Mouse (Mus musculus): ENCODE data around the gene Nedd9. TPM values are rescaled to one million over a fixed set of nuclear protein-coding genes. Genes with fewer than 3 reads are reported as not detected.

The Nedd9 gene
- polyA plus RNA-seq, 1 experiment from 2014 or later = 6.0 TPM

DNA sequence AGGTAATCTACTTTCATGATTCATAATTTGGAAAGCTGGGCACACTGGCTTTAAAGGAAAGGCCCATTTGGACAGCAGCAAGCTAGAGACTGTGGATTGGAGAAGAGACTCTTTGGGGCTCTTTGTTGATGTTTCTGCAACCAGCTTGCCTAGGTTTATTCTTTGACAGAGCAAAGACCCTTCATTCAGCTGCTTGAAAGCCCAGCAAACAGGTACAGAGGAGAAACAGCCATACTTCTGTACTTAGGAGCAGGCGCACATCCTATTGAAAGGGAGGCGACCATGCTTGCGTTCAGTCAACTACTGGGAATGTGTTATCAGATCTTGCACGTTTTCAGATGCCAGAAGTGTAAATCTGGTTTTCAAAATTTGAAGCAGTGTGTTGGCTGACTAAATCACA lies 162.5 kb downstream of the Nedd9 start:
- H3K9ac ChIP-seq (ENCODE audit: low read depth, low read length) = no peak overlapping the region
- no peaks in the 10 kb centered on the region for H3K27me3 ChIP-seq (ENCODE audit: control insufficient read depth, insufficient read depth, low read depth, low read length)

DNA sequence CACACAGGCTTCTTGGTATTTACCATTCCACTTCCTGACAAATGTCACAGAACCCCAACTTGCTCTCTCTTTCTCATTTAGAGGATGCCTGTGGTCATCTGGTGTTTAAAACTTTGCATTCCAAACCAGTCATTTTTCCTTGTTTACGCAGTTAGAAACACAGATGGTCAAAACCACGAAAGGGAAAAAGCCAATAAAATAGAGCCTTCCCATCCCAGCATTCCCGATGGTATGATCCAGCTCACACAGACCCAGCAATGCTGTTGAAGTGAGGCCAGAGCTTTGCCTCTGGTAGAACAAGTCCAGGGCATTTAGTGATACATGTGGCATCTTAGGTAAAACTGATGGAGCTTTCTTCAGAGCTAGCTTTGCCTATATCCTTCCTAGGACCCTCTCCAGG lies 165.7 kb downstream of the Nedd9 start:
- H3K36me3 ChIP-seq (ENCODE audit: control insufficient read depth, insufficient read depth) = no peaks in the 10 kb centered on the region
- H3K9ac ChIP-seq (ENCODE audit: low read depth, low read length) = no peak overlapping the region
- no peaks in the 10 kb centered on the region for H3K4me1 ChIP-seq (ENCODE audit: control insufficient read depth, low read depth, low read length)
- WGBS (ENCODE audit: insufficient replicate concordance) = 44% methylated on average over 3 of the region's 3 CpGs
- H3K27ac ChIP-seq (ENCODE audit: low read length) = no peak overlapping the region
- no peaks in the 10 kb centered on the region for H3K27me3 ChIP-seq (ENCODE audit: control insufficient read depth, insufficient read depth, low read depth, low read length)
- no peak overlapping the region for H3K4me3 ChIP-seq (ENCODE audit: low read depth, low read length)
- no peak overlapping the region for H3K4me2 ChIP-seq (ENCODE audit: low read depth, low read length)
- no peak for ATAC-seq (ENCODE audit: low read depth)
- no peaks in the 10 kb centered on the region for H3K9me3 ChIP-seq (replicated peaks; ENCODE audit: control insufficient read depth, low read length)

More for the DNA sequence above, 162.5 kb downstream of the Nedd9 start:
- no peak overlapping the region for H3K27ac ChIP-seq (ENCODE audit: low read length)
- ATAC-seq (ENCODE audit: low read depth) = no peak
- WGBS (ENCODE audit: insufficient replicate concordance) = 60% methylated on average over 4 of the region's 4 CpGs
- no peak overlapping the region for H3K4me2 ChIP-seq (ENCODE audit: low read depth, low read length)
- H3K4me3 ChIP-seq (ENCODE audit: low read depth, low read length) = no peak overlapping the region
- H3K36me3 ChIP-seq (ENCODE audit: control insufficient read depth, insufficient read depth) = no peaks in the 10 kb centered on the region
- no peaks in the 10 kb centered on the region for H3K4me1 ChIP-seq (ENCODE audit: control insufficient read depth, low read depth, low read length)
- no peaks in the 10 kb centered on the region for H3K9me3 ChIP-seq (replicated peaks; ENCODE audit: control insufficient read depth, low read length)

DNA sequence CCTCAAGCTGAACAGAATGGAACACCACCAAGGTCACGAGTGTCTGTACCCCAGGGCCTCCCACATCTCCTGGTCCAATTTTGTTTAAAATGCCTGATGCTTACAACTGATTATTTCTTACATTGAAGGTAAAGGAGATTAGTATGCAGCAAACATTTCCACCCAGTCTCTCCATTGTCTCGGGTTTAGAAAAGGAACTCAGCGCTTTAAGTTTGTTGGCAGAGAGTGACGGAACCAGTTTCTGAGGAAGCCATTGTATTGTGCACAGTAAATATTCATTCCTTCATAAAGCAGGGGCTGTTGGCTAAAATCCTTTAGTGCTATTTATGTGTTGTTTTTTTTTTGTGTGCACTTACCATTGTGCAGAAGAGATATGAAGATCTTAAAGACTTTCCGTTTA lies 166.4 kb downstream of the Nedd9 start:
- ATAC-seq (ENCODE audit: low read depth) = no peak
- Histone ChIP-seq H3K4me2 (ENCODE audit: low read depth, low read length) (no peak overlapping the region), H3K4me3 (ENCODE audit: low read depth, low read length) (no peak overlapping the region), H3K27me3 (ENCODE audit: control insufficient read depth, insufficient read depth, low read depth, low read length) (no peaks in the 10 kb centered on the region), H3K27ac (ENCODE audit: low read length) (no peak overlapping the region), H3K9ac (ENCODE audit: low read depth, low read length) (no peak overlapping the region), H3K4me1 (ENCODE audit: control insufficient read depth, low read depth, low read length) (no peaks in the 10 kb centered on the region), H3K9me3 (replicated peaks; ENCODE audit: control insufficient read depth, low read length) (no peaks in the 10 kb centered on the region), H3K36me3 (ENCODE audit: control insufficient read depth, insufficient read depth) (no peaks in the 10 kb centered on the region)
- WGBS (ENCODE audit: insufficient replicate concordance) = 66% methylated on average over 5 of the region's 5 CpGs

DNA sequence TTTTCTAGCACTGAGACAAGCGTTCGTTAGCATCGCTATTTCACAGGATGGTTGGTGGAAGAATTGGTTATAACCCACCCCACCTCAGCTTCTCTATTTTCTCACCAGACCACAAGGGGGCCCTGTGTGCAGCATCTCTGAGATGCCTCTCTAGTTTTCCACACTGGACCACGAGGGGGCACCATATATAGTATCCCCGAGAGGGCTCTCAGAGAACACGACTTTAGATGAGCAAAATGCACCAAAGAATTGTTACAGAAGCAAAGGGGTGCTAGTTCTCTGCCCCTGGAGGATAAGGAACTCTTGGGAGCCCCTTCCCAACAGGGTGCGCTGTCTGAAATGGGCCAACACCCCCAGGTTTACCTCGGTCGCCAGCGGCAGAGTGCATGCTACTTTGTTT lies 184.4 kb downstream of the Nedd9 start:
- Histone ChIP-seq H3K27me3 (ENCODE audit: control insufficient read depth, insufficient read depth, low read depth, low read length) (no peaks in the 10 kb centered on the region), H3K4me3 (ENCODE audit: low read depth, low read length) (no peak overlapping the region), H3K9me3 (replicated peaks; ENCODE audit: control insufficient read depth, low read length) (no peaks in the 10 kb centered on the region), H3K4me2 (ENCODE audit: low read depth, low read length) (no peak overlapping the region), H3K4me1 (ENCODE audit: control insufficient read depth, low read depth, low read length) (no peaks in the 10 kb centered on the region), H3K9ac (ENCODE audit: low read depth, low read length) (no peak overlapping the region), H3K36me3 (ENCODE audit: control insufficient read depth, insufficient read depth) (no peaks in the 10 kb centered on the region), H3K27ac (ENCODE audit: low read length) (no peak overlapping the region)
- no peak for ATAC-seq (ENCODE audit: low read depth)
- WGBS (ENCODE audit: insufficient replicate concordance) = 53% methylated on average over 10 of the region's 10 CpGs

DNA sequence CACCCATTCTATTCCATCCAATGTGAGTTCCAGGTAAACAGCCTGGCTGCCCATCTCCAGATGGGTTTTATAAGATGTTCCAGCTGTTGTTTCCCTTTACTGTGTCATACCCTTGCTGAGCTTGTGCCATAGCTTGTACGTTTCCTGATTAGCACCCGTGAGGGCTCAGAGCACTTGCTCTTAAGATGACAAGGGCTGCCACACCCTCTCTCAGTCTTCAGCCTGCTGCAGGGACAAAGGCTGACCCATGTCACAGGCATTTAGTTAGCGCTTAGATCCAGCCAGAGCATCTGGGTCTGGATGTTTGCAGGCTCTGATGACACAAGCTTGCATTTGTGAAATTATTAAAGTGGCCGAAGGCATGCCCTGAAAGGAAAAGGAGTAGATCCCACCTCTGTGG lies 187.1 kb downstream of the Nedd9 start:
- 47% methylated on average over 4 of the region's 4 CpGs for WGBS (ENCODE audit: insufficient replicate concordance)

DNA sequence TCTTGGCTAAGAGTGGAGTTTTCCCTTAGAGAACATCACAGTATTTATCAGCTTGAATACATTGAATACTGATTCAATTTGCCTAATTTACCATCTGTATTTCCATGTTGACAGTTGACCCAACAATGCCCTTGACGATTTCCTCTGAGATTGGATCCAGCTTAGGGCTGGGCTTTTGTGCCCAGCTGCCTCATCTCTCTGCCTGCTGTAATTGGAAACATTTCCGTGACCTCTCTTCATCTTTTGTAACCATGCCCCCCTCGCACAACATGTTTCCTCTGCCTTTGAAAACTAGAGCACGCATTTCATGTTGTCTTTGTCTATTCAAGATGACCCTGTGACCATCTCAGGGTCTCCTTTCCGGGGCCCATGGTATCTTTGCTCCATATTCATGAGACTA lies 188.2 kb downstream of the Nedd9 start:
- H3K9ac ChIP-seq (ENCODE audit: low read depth, low read length) = no peak overlapping the region
- H3K36me3 ChIP-seq (ENCODE audit: control insufficient read depth, insufficient read depth) = no peaks in the 10 kb centered on the region
- ATAC-seq (ENCODE audit: low read depth) = no peak
- no peaks in the 10 kb centered on the region for H3K27me3 ChIP-seq (ENCODE audit: control insufficient read depth, insufficient read depth, low read depth, low read length)
- no peak overlapping the region for H3K4me2 ChIP-seq (ENCODE audit: low read depth, low read length)
- H3K4me1 ChIP-seq (ENCODE audit: control insufficient read depth, low read depth, low read length) = no peaks in the 10 kb centered on the region
- H3K4me3 ChIP-seq (ENCODE audit: low read depth, low read length) = no peak overlapping the region
- no peaks in the 10 kb centered on the region for H3K9me3 ChIP-seq (replicated peaks; ENCODE audit: control insufficient read depth, low read length)
- H3K27ac ChIP-seq (ENCODE audit: low read length) = no peak overlapping the region
- 47% methylated on average over 5 of the region's 5 CpGs for WGBS (ENCODE audit: insufficient replicate concordance)

More for the DNA sequence above, 187.1 kb downstream of the Nedd9 start:
- Histone ChIP-seq H3K4me3 (ENCODE audit: low read depth, low read length) (no peak overlapping the region), H3K4me2 (ENCODE audit: low read depth, low read length) (no peak overlapping the region), H3K9ac (ENCODE audit: low read depth, low read length) (no peak overlapping the region), H3K9me3 (replicated peaks; ENCODE audit: control insufficient read depth, low read length) (no peaks in the 10 kb centered on the region), H3K4me1 (ENCODE audit: control insufficient read depth, low read depth, low read length) (no peaks in the 10 kb centered on the region), H3K27me3 (ENCODE audit: control insufficient read depth, insufficient read depth, low read depth, low read length) (no peaks in the 10 kb centered on the region), H3K36me3 (ENCODE audit: control insufficient read depth, insufficient read depth) (no peaks in the 10 kb centered on the region), H3K27ac (ENCODE audit: low read length) (no peak overlapping the region)
- ATAC-seq (ENCODE audit: low read depth) = no peak

DNA sequence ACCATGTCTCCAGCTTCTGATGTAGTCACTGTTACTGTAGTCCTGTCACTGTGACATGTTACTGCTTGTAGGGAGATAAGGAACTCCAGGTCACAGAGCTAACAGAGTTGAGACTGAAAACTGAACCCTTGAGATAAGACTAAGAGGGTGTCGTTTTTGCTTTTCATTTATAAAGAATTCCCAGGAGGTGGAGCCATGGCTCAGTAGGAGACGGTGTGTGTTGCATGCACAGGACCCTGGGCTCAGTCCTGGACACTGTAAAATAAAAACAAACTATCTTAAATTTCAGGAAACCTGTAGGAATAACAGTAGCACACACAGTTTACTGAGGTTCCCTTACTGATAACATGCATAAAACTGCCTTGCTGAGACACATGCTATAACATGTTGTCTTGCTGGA lies 188.6 kb downstream of the Nedd9 start:
- Histone ChIP-seq H3K4me2 (ENCODE audit: low read depth, low read length) (no peak overlapping the region), H3K4me3 (ENCODE audit: low read depth, low read length) (no peak overlapping the region), H3K9me3 (replicated peaks; ENCODE audit: control insufficient read depth, low read length) (no peaks in the 10 kb centered on the region), H3K4me1 (ENCODE audit: control insufficient read depth, low read depth, low read length) (no peaks in the 10 kb centered on the region), H3K27me3 (ENCODE audit: control insufficient read depth, insufficient read depth, low read depth, low read length) (no peaks in the 10 kb centered on the region), H3K36me3 (ENCODE audit: control insufficient read depth, insufficient read depth) (no peaks in the 10 kb centered on the region), H3K27ac (ENCODE audit: low read length) (no peak overlapping the region), H3K9ac (ENCODE audit: low read depth, low read length) (no peak overlapping the region)
- 10% methylated on average over 2 of the region's 2 CpGs for WGBS (ENCODE audit: insufficient replicate concordance)
- no peak for ATAC-seq (ENCODE audit: low read depth)

DNA sequence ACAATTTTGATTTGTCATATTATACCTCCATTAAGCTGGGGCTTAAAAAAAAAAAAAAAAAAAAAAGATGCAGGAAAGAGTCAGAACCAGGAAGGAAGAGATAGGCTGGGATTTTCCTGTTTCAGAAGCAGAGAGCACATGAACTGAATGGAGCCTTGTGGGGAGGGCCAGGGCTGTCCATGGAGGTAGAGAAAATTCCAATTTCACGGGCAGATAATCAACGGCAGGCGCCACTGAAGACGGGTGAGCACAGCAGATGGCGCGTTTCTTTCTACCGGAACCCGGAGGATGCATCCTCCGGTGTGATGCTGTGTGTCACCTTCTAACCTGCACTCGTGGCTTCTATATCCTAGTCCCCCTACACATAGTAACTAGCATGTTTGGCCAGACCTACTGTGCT lies 190.8 kb downstream of the Nedd9 start:
- Histone ChIP-seq H3K27ac (ENCODE audit: low read length) (no peak overlapping the region), H3K9me3 (replicated peaks; ENCODE audit: control insufficient read depth, low read length) (no peaks in the 10 kb centered on the region), H3K4me1 (ENCODE audit: control insufficient read depth, low read depth, low read length) (no peaks in the 10 kb centered on the region), H3K27me3 (ENCODE audit: control insufficient read depth, insufficient read depth, low read depth, low read length) (no peaks in the 10 kb centered on the region), H3K4me2 (ENCODE audit: low read depth, low read length) (no peak overlapping the region), H3K9ac (ENCODE audit: low read depth, low read length) (no peak overlapping the region), H3K4me3 (ENCODE audit: low read depth, low read length) (no peak overlapping the region), H3K36me3 (ENCODE audit: control insufficient read depth, insufficient read depth) (no peaks in the 10 kb centered on the region)
- WGBS (ENCODE audit: insufficient replicate concordance) = 68% methylated on average over 10 of the region's 10 CpGs
- ATAC-seq (ENCODE audit: low read depth) = no peak

DNA sequence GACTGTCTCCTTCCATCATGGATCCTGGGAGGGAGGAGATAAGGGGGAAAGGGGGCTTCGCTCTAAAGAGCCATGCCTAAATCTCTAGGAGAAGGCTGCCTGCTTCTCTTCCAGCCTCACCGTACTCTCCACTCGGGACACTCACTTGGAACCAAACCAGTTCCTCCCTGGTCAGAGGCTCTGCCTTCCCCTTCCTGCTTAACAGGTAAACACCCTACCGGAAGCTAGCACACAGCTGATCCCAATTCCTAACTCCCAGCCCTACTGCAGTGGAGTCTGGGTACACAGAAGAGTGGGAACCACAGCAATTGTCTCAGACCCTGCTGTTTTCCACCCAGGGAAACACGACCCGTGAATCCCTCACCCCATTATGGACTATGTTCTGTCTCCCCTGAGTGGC lies 191.3 kb downstream of the Nedd9 start:
- Histone ChIP-seq H3K36me3 (ENCODE audit: control insufficient read depth, insufficient read depth) (no peaks in the 10 kb centered on the region), H3K4me2 (ENCODE audit: low read depth, low read length) (no peak overlapping the region), H3K27me3 (ENCODE audit: control insufficient read depth, insufficient read depth, low read depth, low read length) (no peaks in the 10 kb centered on the region), H3K4me3 (ENCODE audit: low read depth, low read length) (no peak overlapping the region), H3K9me3 (replicated peaks; ENCODE audit: control insufficient read depth, low read length) (no peaks in the 10 kb centered on the region), H3K4me1 (ENCODE audit: control insufficient read depth, low read depth, low read length) (no peaks in the 10 kb centered on the region), H3K9ac (ENCODE audit: low read depth, low read length) (no peak overlapping the region), H3K27ac (ENCODE audit: low read length) (no peak overlapping the region)
- ATAC-seq (ENCODE audit: low read depth) = no peak
- 44% methylated on average over 6 of the region's 6 CpGs for WGBS (ENCODE audit: insufficient replicate concordance)

DNA sequence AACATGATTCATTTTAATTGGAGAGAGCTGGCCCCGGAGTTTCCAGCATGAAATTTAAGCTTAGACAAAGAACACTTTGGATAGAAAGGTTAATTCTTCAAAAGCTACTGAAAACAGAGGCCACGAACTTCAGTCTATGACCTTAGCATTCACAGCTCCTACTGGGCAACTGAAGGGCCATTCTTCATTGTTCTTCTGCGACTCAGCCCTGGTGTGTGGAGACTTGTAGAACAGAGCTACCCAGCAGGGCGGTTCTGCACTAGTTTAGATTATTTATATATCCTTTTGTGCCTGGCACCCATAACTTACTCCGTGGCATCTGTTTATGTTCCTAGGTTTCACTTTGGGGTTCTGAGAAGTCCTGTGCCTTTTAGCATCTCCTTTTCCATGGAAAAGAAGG lies 193.6 kb downstream of the Nedd9 start:
- H3K4me2 ChIP-seq (ENCODE audit: low read depth, low read length) = no peak overlapping the region
- H3K9me3 ChIP-seq (replicated peaks; ENCODE audit: control insufficient read depth, low read length) = no peaks in the 10 kb centered on the region
- ATAC-seq (ENCODE audit: low read depth) = no peak
- H3K9ac ChIP-seq (ENCODE audit: low read depth, low read length) = no peak overlapping the region
- no peaks in the 10 kb centered on the region for H3K36me3 ChIP-seq (ENCODE audit: control insufficient read depth, insufficient read depth)
- H3K27ac ChIP-seq (ENCODE audit: low read length) = no peak overlapping the region
- H3K4me3 ChIP-seq (ENCODE audit: low read depth, low read length) = no peak overlapping the region
- no peaks in the 10 kb centered on the region for H3K27me3 ChIP-seq (ENCODE audit: control insufficient read depth, insufficient read depth, low read depth, low read length)
- 55% methylated on average over 5 of the region's 5 CpGs for WGBS (ENCODE audit: insufficient replicate concordance)
- H3K4me1 ChIP-seq (ENCODE audit: control insufficient read depth, low read depth, low read length) = no peaks in the 10 kb centered on the region
